Mouse (Mus musculus): ENCODE results near the gene Fitm1. TPM values are rescaled to one million over a fixed set of nuclear protein-coding genes. Genes with fewer than 3 reads are reported as not detected.

Fitm1 gene
- total RNA-seq (2021), result not detected
- long read RNA-seq, experiment 1, result 0 reads
- long read RNA-seq, experiment 2, result 0 reads

GRCm38 (mm10) chr14:55575302-55575701 lies at the start of gene Fitm1:
Fitm1 (plus strand) TSS chr14:55575617.
- no peak for TF ChIP-seq CTCF (IDR thresholded peaks at IDR 0.05)
- Histone ChIP-seq H3K27ac (no peak within 1 kb of the TSS), H3K4me3 (no peak within 1 kb of the TSS)
- DNase-seq (ENCODE audit: extremely low spot score in 1 of 2, low spot score in 2 of 2), result no peak
- intact Hi-C loops (cut with DNase I), result no loop called here

DNA sequence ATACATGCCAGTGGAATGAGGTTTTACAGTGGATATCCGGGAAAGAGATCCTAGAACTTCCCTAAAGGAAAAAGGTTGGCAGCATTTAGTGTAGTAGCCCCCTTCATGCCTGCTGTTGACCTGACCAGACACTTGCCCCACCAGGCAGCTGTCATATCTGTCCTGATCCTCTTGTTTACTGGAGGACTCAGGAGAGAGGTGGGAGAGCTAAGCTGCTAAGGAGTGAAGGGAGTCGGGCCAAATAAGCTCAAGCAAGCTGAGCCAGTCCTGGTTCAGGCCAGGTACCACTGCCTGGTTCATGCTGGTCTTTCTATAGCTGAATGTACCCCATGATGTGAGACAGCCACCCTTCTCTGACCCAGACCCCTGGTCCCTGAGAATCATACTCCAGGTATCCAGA lies 48.7 kb upstream of the Fitm1 start:
- TF ChIP-seq CTCF (IDR thresholded peaks at IDR 0.05), result no peak
- DNase-seq (ENCODE audit: extremely low spot score in 1 of 2, low spot score in 2 of 2), result no peak
- Histone ChIP-seq H3K4me3 (no peak overlapping the region), H3K27ac (no peak overlapping the region)
- intact Hi-C loops (cut with DNase I), result no loop called here

DNA sequence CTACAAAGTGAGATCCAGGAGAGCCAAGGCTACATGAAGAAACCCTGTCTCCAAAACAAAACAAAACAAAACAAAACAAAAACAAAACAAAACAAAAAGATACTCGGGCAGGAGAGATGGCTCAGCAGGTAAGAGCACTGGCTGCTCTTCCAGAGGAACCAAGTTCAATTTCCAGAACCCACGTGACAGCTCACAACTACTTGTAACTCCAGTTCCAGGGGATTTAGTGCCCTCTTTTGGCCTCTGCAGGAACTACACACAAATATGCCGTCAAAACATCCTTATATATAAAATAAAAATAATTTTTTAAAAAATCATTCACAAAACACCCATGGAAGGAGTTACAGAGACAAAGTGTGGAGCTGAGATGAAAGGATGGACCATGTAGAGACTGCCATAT lies 47.5 kb upstream of the Fitm1 start:
- Histone ChIP-seq H3K4me3 (no peak overlapping the region), H3K27ac (no peak overlapping the region)
- no peak for DNase-seq (ENCODE audit: extremely low spot score in 1 of 2, low spot score in 2 of 2)
- TF ChIP-seq CTCF (IDR thresholded peaks at IDR 0.05), result peak; percentile 58
- intact Hi-C loops (cut with DNase I), result loop anchor here (2.0 kb wide), 1 partner anchor 31 kb away; no protein-coding TSS in a partner anchor

- TF ChIP-seq CTCF (IDR thresholded peaks at IDR 0.05), result peak; percentile 80
- DNase-seq (ENCODE audit: extremely low spot score in 1 of 2, low spot score in 2 of 2), result peak; percentile 42 to 47
- intact Hi-C loops (cut with DNase I), result no loop called here
Measured at GRCm38 (mm10) chr14:55536116-55536745, 39.2 kb upstream of the Fitm1 start.

DNA sequence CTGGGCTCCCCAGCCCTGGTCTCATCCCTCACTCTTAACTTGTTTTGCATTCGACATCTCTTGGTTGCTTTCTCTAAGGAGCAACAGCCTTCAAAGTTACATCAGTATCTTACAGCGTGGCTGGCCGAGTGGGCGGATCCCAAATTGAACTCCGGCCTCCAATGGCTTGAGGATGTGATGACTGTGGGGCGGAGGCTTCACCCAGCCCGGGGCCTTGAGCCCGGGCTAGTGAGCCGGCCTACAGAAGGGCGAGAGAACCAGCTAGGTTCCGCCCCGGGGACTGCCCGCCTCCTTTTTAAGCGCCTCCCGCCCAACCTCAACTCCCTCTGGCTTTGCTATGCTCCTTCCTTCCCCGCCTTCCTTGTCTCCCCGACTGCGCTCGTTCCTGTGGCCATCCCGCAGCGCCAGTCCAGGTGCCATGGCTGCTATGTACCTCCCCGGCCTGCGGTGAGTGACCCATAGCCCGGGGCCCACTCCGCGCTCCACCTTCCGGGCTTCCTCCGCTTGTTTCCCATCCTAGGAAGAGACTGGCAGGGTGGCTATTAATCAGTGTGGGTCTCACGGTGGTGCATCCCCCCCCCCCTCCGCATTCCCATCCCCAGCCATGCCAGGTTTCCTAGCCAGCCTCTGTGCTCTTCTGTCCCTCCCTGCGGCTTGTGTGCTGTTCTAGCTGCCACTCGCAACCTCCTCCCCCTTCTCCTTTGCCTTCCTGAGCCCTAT lies 35.2 kb upstream of the Fitm1 start, which contains the start of gene Pck2:
Gene Pck2 (plus strand): TSS at position 200 of the 720 bp plus-strand sequence.
- intact Hi-C loops (cut with DNase I), result loop anchor here (2.0 kb wide), 1 partner anchor 17 kb away; no protein-coding TSS in a partner anchor
- Histone ChIP-seq H3K27ac (peak within 1 kb of the TSS; percentile 93), H3K4me3 (peak within 1 kb of the TSS; percentile 70)
- TF ChIP-seq CTCF (IDR thresholded peaks at IDR 0.05), result no peak
- DNase-seq (ENCODE audit: extremely low spot score in 1 of 2, low spot score in 2 of 2), result peak; percentile 75

More at GRCm38 (mm10) chr14:55536116-55536745, 39.2 kb upstream of the Fitm1 start:
- Histone ChIP-seq H3K4me3 (no peak overlapping the region), H3K27ac (no peak overlapping the region)

DNA sequence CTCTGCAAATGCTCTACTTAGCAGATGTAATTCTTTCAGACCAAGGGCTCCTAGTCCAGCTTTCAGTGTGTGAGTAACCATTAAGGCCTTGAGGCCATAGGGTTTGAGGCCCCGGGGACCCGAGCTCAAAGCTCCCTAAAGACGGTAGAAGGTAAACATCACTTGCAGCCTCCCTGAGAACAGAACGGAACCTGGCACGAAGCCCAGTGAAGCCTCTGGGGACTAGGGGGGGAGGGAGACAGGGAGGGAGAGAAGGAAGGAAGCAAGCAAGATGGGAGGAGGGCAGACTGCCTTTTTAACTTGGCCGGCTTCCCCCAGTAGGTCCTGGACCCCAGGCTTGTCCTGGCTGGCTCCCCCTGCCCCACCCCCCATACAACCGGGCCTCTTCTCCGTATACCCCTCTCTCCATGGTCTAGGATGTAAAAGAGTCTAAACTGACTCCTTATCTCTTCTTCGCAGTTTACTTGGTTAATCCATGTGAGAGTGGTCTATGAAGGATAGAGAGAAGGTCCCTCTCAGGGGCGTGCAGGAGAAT lies 34.6 kb upstream of the Fitm1 start:
- Histone ChIP-seq H3K4me3 (peak overlapping the region; percentile 70), H3K27ac (peak overlapping the region; percentile 93)
- intact Hi-C loops (cut with DNase I), result loop anchor here (2.0 kb wide), 1 partner anchor 16 kb away; no protein-coding TSS in a partner anchor
- no peak for TF ChIP-seq CTCF (IDR thresholded peaks at IDR 0.05)
- peak; percentile 71 to 83 for DNase-seq (ENCODE audit: extremely low spot score in 1 of 2, low spot score in 2 of 2)

- intact Hi-C loops (cut with DNase I), result no loop called here
- no peak overlapping the region for H3K4me3 ChIP-seq
- no peak for TF ChIP-seq CTCF (IDR thresholded peaks at IDR 0.05)
- no peak overlapping the region for H3K27ac ChIP-seq
- no peak for DNase-seq (ENCODE audit: extremely low spot score in 1 of 2, low spot score in 2 of 2)
Measured at GRCm38 (mm10) chr14:55542268-55542667, 33.1 kb upstream of the Fitm1 start.

- no peak overlapping the region for H3K4me3 ChIP-seq
- DNase-seq (ENCODE audit: extremely low spot score in 1 of 2, low spot score in 2 of 2), result no peak
- TF ChIP-seq CTCF (IDR thresholded peaks at IDR 0.05), result no peak
- H3K27ac ChIP-seq, result no peak overlapping the region
- intact Hi-C loops (cut with DNase I), result no loop called here
Measured at GRCm38 (mm10) chr14:55544334-55544733, 31.1 kb upstream of the Fitm1 start.

- DNase-seq (ENCODE audit: extremely low spot score in 1 of 2, low spot score in 2 of 2), result no peak
- intact Hi-C loops (cut with DNase I), result no loop called here
- TF ChIP-seq CTCF (IDR thresholded peaks at IDR 0.05), result no peak
- H3K27ac ChIP-seq, result no peak overlapping the region
- no peak overlapping the region for H3K4me3 ChIP-seq
Measured at GRCm38 (mm10) chr14:55550191-55550590, 25.2 kb upstream of the Fitm1 start.

GRCm38 (mm10) chr14:55551347-55551746 lies 24.1 kb upstream of the Fitm1 start:
- no peak for TF ChIP-seq CTCF (IDR thresholded peaks at IDR 0.05)
- DNase-seq (ENCODE audit: extremely low spot score in 1 of 2, low spot score in 2 of 2), result no peak
- Histone ChIP-seq H3K27ac (no peak overlapping the region), H3K4me3 (no peak overlapping the region)
- intact Hi-C loops (cut with DNase I), result no loop called here

GRCm38 (mm10) chr14:55551794-55552193 lies 23.6 kb upstream of the Fitm1 start:
- H3K4me3 ChIP-seq, result no peak overlapping the region
- intact Hi-C loops (cut with DNase I), result no loop called here
- no peak overlapping the region for H3K27ac ChIP-seq
- DNase-seq (ENCODE audit: extremely low spot score in 1 of 2, low spot score in 2 of 2), result no peak
- no peak for TF ChIP-seq CTCF (IDR thresholded peaks at IDR 0.05)

GRCm38 (mm10) chr14:55554635-55555034 lies 20.8 kb upstream of the Fitm1 start:
- no peak for TF ChIP-seq CTCF (IDR thresholded peaks at IDR 0.05)
- Histone ChIP-seq H3K4me3 (no peak overlapping the region), H3K27ac (no peak overlapping the region)
- no peak for DNase-seq (ENCODE audit: extremely low spot score in 1 of 2, low spot score in 2 of 2)
- intact Hi-C loops (cut with DNase I), result no loop called here
